Mouse (Mus musculus) liver, adult 2 months (tissue): ENCODE measurements at regions not wholly inside any gene's neighbourhood (a gene's known extent, or its start where the extent isn't known, plus 50 kb on each side); places are given as distances from the start of the nearest gene placed in this dataset.

Experiments
- CTCF ChIP-seq: fragments of 200-500 bp; IDR thresholded peaks from 2 replicates; pipeline ENCODE4 v1.5.1; 2011; ENCODE audit warnings: low read depth, low read length, control low read depth
- POLR2A ChIP-seq: fragments of 200-500 bp; IDR thresholded peaks from 2 replicates; pipeline ENCODE4 v1.6.1; 2011; ENCODE audit warnings: low read length, control low read depth; ENCODE audit not compliant: insufficient read depth; ENCODE audit errors: extremely low read depth

GRCm38 (mm10) chr9:61008446-61008845, 214.1 kb downstream of the Uaca start:
- TF ChIP-seq CTCF (no peak), POLR2A (no peak)
